Mouse (Mus musculus) hindbrain, embryonic 10.5 days (tissue): ENCODE results near the gene Rmdn3. TPM values are rescaled to one million over a fixed set of nuclear protein-coding genes. Genes with fewer than 3 reads are reported as not detected.

Experiments
- DNase-seq: peaks from one replicate; pipeline ENCODE4 v3.0.0-alpha.2; 2017; ENCODE audit warnings: low spot score
- H3K27ac ChIP-seq: fragments of 300-500 bp; sonication (generic); 2 replicates; pipeline ENCODE4 v1.5.1; 2016; ENCODE audit warnings: mild to moderate bottlenecking, moderate library complexity
- H3K27me3 ChIP-seq: fragments of 300-500 bp; sonication (generic); 2 replicates; pipeline ENCODE4 v1.6.1; 2016; ENCODE audit warnings: mild to moderate bottlenecking; ENCODE audit not compliant: poor library complexity, insufficient read depth, severe bottlenecking
- H3K36me3 ChIP-seq: fragments of 300-500 bp; sonication (generic); 2 replicates; pipeline ENCODE4 v1.6.1; 2016; ENCODE audit warnings: mild to moderate bottlenecking, moderate library complexity
- H3K4me1 ChIP-seq: fragments of 300-500 bp; sonication (generic); replicated peaks from 2 replicates; pipeline ENCODE4 v1.6.1; 2016; ENCODE audit warnings: mild to moderate bottlenecking
- H3K4me3 ChIP-seq: fragments of 300-500 bp; sonication (generic); 2 replicates; pipeline ENCODE4 v1.5.1; 2016; ENCODE audit warnings: mild to moderate bottlenecking, moderate library complexity
- H3K9me3 ChIP-seq: fragments of 300-500 bp; sonication (generic); 2 replicates; pipeline ENCODE4 v1.6.1; 2016; ENCODE audit warnings: mild to moderate bottlenecking, moderate library complexity
- WGBS: fragments of 180-500 bp; shearing (Covaris S2); methylation state at CpG from one replicate; pipeline ENCODE4 v1.1.7; 2016; 5-methylcytosine and 5-hydroxymethylcytosine counted together
- polyA plus RNA-seq: library from polyadenylated mRNA; unstranded; fragments of >200 nt; fragmentation: Nextera tagmentation; extraction: Ambion mirVana; gene quantifications from 2 replicates; pipeline ENCODE4 v1.2.1, GENCODE M21; 2016

The Rmdn3 gene
- polyA plus RNA-seq, 1 experiment from 2014 or later: 43.6 TPM

GRCm38 (mm10) chr2:119163135-119163534, 6.3 kb upstream of the Rmdn3 start:
- H3K9me3 ChIP-seq: no peaks in the 10 kb centered on the region
- H3K27me3 ChIP-seq: peaks cover 43% of the 10 kb centered on the region
- no peak overlapping the region for H3K4me3 ChIP-seq
- H3K27ac ChIP-seq: no peak overlapping the region
- H3K4me1 ChIP-seq: peaks cover 23% of the 10 kb centered on the region
- no peaks in the 10 kb centered on the region for H3K36me3 ChIP-seq
- DNase-seq: no peak
- WGBS: 70% methylated on average over 3 of the region's 3 CpGs

- no peaks in the 10 kb centered on the region for H3K36me3 ChIP-seq
- peak overlapping the region; percentile 35; the same call in 1 of the 2 replicates for H3K27ac ChIP-seq
- H3K27me3 ChIP-seq: peaks cover 24% of the 10 kb centered on the region
- H3K9me3 ChIP-seq: no peaks in the 10 kb centered on the region
- WGBS: 36% methylated on average over 2 of the region's 2 CpGs
- DNase-seq: no peak
- peaks cover 16% of the 10 kb centered on the region for H3K4me1 ChIP-seq
- H3K4me3 ChIP-seq: no peak overlapping the region
These were observed 4.4 kb upstream of the Rmdn3 start for GRCm38 (mm10) chr2:119161247-119161646.

GRCm38 (mm10) chr2:119157836-119158235, 1.0 kb upstream of the Rmdn3 start:
- peak overlapping the region; percentile 100; the same call in 1 of the 2 replicates for H3K4me3 ChIP-seq
- H3K36me3 ChIP-seq: peaks cover 21% of the 10 kb centered on the region
- peaks cover 31% of the 10 kb centered on the region for H3K4me1 ChIP-seq
- DNase-seq: no peak
- no peaks in the 10 kb centered on the region for H3K9me3 ChIP-seq
- no peaks in the 10 kb centered on the region for H3K27me3 ChIP-seq
- H3K27ac ChIP-seq: no peak overlapping the region

GRCm38 (mm10) chr2:119156081-119156680, 653 bp downstream of the Rmdn3 start:
- H3K36me3 ChIP-seq: peaks cover 37% of the 10 kb centered on the region
- H3K4me1 ChIP-seq: peaks cover 28% of the 10 kb centered on the region
- no peaks in the 10 kb centered on the region for H3K27me3 ChIP-seq
- DNase-seq: no peak
- 10% methylated on average over 34 of the region's 34 CpGs for WGBS
- peak overlapping the region; percentile 93 for H3K27ac ChIP-seq
- peak overlapping the region; percentile 100 for H3K4me3 ChIP-seq
- H3K9me3 ChIP-seq: no peaks in the 10 kb centered on the region

GRCm38 (mm10) chr2:119155388-119155787, 1.4 kb downstream of the Rmdn3 start:
- peaks cover 45% of the 10 kb centered on the region for H3K36me3 ChIP-seq
- H3K27ac ChIP-seq: no peak overlapping the region
- peaks cover 26% of the 10 kb centered on the region for H3K4me1 ChIP-seq
- no peaks in the 10 kb centered on the region for H3K27me3 ChIP-seq
- no peaks in the 10 kb centered on the region for H3K9me3 ChIP-seq
- H3K4me3 ChIP-seq: peak overlapping the region; percentile 100; the same call in 1 of the 2 replicates
- WGBS: 90% methylated on average over 9 of the region's 9 CpGs
- no peak for DNase-seq

GRCm38 (mm10) chr2:119154683-119155082, 2.2 kb downstream of the Rmdn3 start:
- Histone ChIP-seq H3K27me3 (no peaks in the 10 kb centered on the region), H3K36me3 (peaks cover 52% of the 10 kb centered on the region), H3K9me3 (no peaks in the 10 kb centered on the region), H3K4me3 (no peak overlapping the region), H3K4me1 (peaks cover 26% of the 10 kb centered on the region), H3K27ac (no peak overlapping the region)
- no peak for DNase-seq
- 81% methylated on average over 2 of the region's 2 CpGs for WGBS

GRCm38 (mm10) chr2:119152255-119152654, 4.6 kb downstream of the Rmdn3 start:
- Histone ChIP-seq H3K27ac (no peak overlapping the region), H3K9me3 (no peaks in the 10 kb centered on the region), H3K27me3 (no peaks in the 10 kb centered on the region), H3K4me3 (no peak overlapping the region), H3K4me1 (peaks cover 22% of the 10 kb centered on the region), H3K36me3 (peaks cover 77% of the 10 kb centered on the region)
- DNase-seq: no peak
- WGBS: 90% methylated on average over 6 of the region's 6 CpGs

- H3K9me3 ChIP-seq: peaks cover 4% of the 10 kb centered on the region; the same call in 1 of the 2 replicates
- H3K36me3 ChIP-seq: peaks cover 98% of the 10 kb centered on the region
- no peaks in the 10 kb centered on the region for H3K27me3 ChIP-seq
- no peak overlapping the region for H3K4me3 ChIP-seq
- WGBS: 92% methylated on average over 8 of the region's 8 CpGs
- DNase-seq: no peak
- H3K4me1 ChIP-seq: no peaks in the 10 kb centered on the region
- H3K27ac ChIP-seq: no peak overlapping the region
These were observed 9.1 kb downstream of the Rmdn3 start for GRCm38 (mm10) chr2:119147775-119148174.

- Histone ChIP-seq H3K4me3 (no peak overlapping the region), H3K4me1 (no peaks in the 10 kb centered on the region), H3K27ac (no peak overlapping the region), H3K36me3 (peaks cover 98% of the 10 kb centered on the region), H3K9me3 (peaks cover 4% of the 10 kb centered on the region; the same call in 1 of the 2 replicates), H3K27me3 (no peaks in the 10 kb centered on the region)
- WGBS: 83% methylated on average over 22 of the region's 22 CpGs
- DNase-seq: no peak
These were observed 9.6 kb downstream of the Rmdn3 start for GRCm38 (mm10) chr2:119147160-119147678.

- Histone ChIP-seq H3K4me3 (no peak overlapping the region), H3K36me3 (peaks cover 98% of the 10 kb centered on the region), H3K4me1 (no peaks in the 10 kb centered on the region), H3K27me3 (no peaks in the 10 kb centered on the region), H3K9me3 (peaks cover 4% of the 10 kb centered on the region; the same call in 1 of the 2 replicates), H3K27ac (no peak overlapping the region)
- DNase-seq: no peak
- 90% methylated on average over 6 of the region's 6 CpGs for WGBS
These were observed 10.4 kb downstream of the Rmdn3 start for GRCm38 (mm10) chr2:119146435-119146834.

GRCm38 (mm10) chr2:119145199-119145598, 11.6 kb downstream of the Rmdn3 start:
- peaks cover 98% of the 10 kb centered on the region for H3K36me3 ChIP-seq

GRCm38 (mm10) chr2:119136346-119136898, 20.4 kb downstream of the Rmdn3 start:
- Histone ChIP-seq H3K36me3 (peaks cover 100% of the 10 kb centered on the region), H3K27ac (no peak overlapping the region), H3K4me1 (no peaks in the 10 kb centered on the region), H3K4me3 (no peak overlapping the region), H3K27me3 (no peaks in the 10 kb centered on the region), H3K9me3 (no peaks in the 10 kb centered on the region)
- DNase-seq: no peak
- WGBS: 86% methylated on average over 5 of the region's 5 CpGs

More at GRCm38 (mm10) chr2:119145199-119145598, 11.6 kb downstream of the Rmdn3 start:
- Histone ChIP-seq H3K27me3 (no peaks in the 10 kb centered on the region), H3K4me3 (no peak overlapping the region), H3K27ac (no peak overlapping the region), H3K4me1 (no peaks in the 10 kb centered on the region), H3K9me3 (peaks cover 4% of the 10 kb centered on the region; the same call in 1 of the 2 replicates)
- WGBS: 87% methylated on average over 2 of the region's 2 CpGs
- no peak for DNase-seq

- no peaks in the 10 kb centered on the region for H3K9me3 ChIP-seq
- DNase-seq: no peak
- H3K27ac ChIP-seq: peak overlapping the region; percentile 92
- H3K36me3 ChIP-seq: peaks cover 36% of the 10 kb centered on the region
- H3K4me3 ChIP-seq: peak overlapping the region; percentile 79
- peaks cover 19% of the 10 kb centered on the region for H3K4me1 ChIP-seq
- no peaks in the 10 kb centered on the region for H3K27me3 ChIP-seq
- 17% methylated on average over 20 of the region's 20 CpGs for WGBS
These were observed 43.5 kb downstream of the Rmdn3 start for GRCm38 (mm10) chr2:119113121-119113925.
